Mouse (Mus musculus): ENCODE data around the gene Dusp3. TPM values are rescaled to one million over a fixed set of nuclear protein-coding genes. Genes with fewer than 3 reads are reported as not detected.

Dusp3 gene
- total and polyA plus RNA-seq, 2 experiments from 2014 or later: 36.3 to 44.1 TPM

DNA sequence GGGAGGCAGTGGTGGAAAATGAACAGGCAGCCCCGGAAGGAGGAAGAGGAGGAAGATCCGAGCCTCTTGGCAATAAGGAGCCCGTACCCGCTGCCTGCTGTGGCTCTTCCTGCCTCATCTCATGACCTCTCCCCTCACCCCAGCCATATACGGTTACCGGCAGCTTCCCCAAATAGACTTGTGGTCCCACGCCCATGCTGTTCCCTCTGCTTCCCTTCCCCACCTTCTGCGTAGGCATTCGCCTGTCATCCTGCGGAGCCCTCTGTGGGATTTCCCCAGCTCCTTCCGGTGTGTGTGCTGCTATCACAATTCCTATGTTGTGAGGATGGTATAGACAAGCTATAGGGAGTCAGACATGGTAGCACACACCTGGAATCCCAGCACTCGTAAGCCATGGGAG lies 5.0 kb downstream of the Dusp3 start:
- Histone ChIP-seq H3K4me3 (ENCODE audit: low read depth, low read length) (no peak overlapping the region), H3K4me2 (ENCODE audit: low read depth, low read length, poor library complexity, severe bottlenecking) (no peak overlapping the region), H3K27me3 (ENCODE audit: insufficient read depth, low read length) (no peaks in the 10 kb centered on the region), H3K27ac (ENCODE audit: low read depth, low read length) (no peak overlapping the region), H3K9ac (replicated peaks; ENCODE audit: low read length, poor library complexity, severe bottlenecking) (no peak overlapping the region), H3K4me1 (ENCODE audit: insufficient read depth, low read length) (peaks cover 8% of the 10 kb centered on the region; the same call in 1 of the 2 replicates), H3K9me3 (ENCODE audit: low read length) (no peaks in the 10 kb centered on the region), H3K36me3 (ENCODE audit: insufficient read depth, low read length) (peaks cover 20% of the 10 kb centered on the region; the same call in 1 of the 2 replicates)
- no peak for DNase-seq (ENCODE audit: low spot score)
- WGBS: 85% methylated on average over 12 of the region's 12 CpGs
- no peak for TF ChIP-seq CTCF (IDR thresholded peaks at IDR 0.05)
- no peak for ATAC-seq (ENCODE audit: low FRiP score)

DNA sequence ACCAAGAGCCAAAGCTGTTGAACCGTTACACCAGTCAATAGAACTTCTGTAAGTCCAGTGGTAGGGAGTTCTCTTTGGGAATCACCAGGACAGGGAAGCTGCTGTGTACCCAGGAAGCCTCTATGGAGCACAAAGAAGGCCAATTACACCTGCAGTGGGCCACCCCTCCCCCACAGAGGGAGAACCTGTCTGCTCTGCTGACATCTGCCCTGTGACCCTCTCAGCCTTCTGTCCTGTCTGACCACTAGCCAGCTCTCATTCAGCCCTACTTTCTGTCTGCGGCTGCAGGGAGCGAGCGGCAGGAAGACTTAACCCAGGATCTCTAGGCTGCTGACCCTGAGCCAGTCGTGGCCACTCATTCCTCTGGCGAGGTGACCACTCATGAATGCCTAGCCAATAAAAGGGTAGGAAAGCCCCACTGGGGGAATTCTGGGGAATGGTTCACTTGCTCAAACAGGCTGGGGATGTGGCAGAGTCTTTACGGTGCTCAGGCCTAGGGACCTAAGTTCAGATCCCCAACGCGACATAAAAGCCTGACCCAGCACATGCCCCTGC lies 6.1 kb downstream of the Dusp3 start:
- Histone ChIP-seq H3K36me3 (ENCODE audit: insufficient read depth, low read length) (peaks cover 21% of the 10 kb centered on the region; the same call in 1 of the 2 replicates), H3K4me3 (ENCODE audit: low read depth, low read length) (no peak overlapping the region), H3K27me3 (ENCODE audit: insufficient read depth, low read length) (no peaks in the 10 kb centered on the region), H3K4me1 (ENCODE audit: insufficient read depth, low read length) (peaks cover 8% of the 10 kb centered on the region; the same call in 1 of the 2 replicates), H3K9ac (replicated peaks; ENCODE audit: low read length, poor library complexity, severe bottlenecking) (no peak overlapping the region), H3K9me3 (ENCODE audit: low read length) (no peaks in the 10 kb centered on the region), H3K4me2 (ENCODE audit: low read depth, low read length, poor library complexity, severe bottlenecking) (no peak overlapping the region), H3K27ac (ENCODE audit: low read depth, low read length) (no peak overlapping the region)
- WGBS: 82% methylated on average over 9 of the region's 9 CpGs
- TF ChIP-seq CTCF (IDR thresholded peaks at IDR 0.05): no peak
- ATAC-seq (ENCODE audit: low FRiP score) (no peak), DNase-seq (ENCODE audit: low spot score) (no peak)

GRCm38 (mm10) chr11:101979140-101979539 lies 7.7 kb downstream of the Dusp3 start:
- 82% methylated on average over 5 of the region's 5 CpGs for WGBS

GRCm38 (mm10) chr11:101976949-101977348 lies 9.9 kb downstream of the Dusp3 start:
- H3K9ac ChIP-seq (replicated peaks; ENCODE audit: low read length, poor library complexity, severe bottlenecking): no peak overlapping the region
- ATAC-seq (ENCODE audit: low FRiP score) (no peak), DNase-seq (ENCODE audit: low spot score) (no peak)
- peaks cover 37% of the 10 kb centered on the region for H3K36me3 ChIP-seq (ENCODE audit: insufficient read depth, low read length)
- H3K4me2 ChIP-seq (ENCODE audit: low read depth, low read length, poor library complexity, severe bottlenecking): no peak overlapping the region
- H3K27ac ChIP-seq (ENCODE audit: low read depth, low read length): no peak overlapping the region
- WGBS: 95% methylated on average over 7 of the region's 7 CpGs
- H3K4me1 ChIP-seq (ENCODE audit: insufficient read depth, low read length): no peaks in the 10 kb centered on the region
- H3K27me3 ChIP-seq (ENCODE audit: insufficient read depth, low read length): no peaks in the 10 kb centered on the region
- H3K4me3 ChIP-seq (ENCODE audit: low read depth, low read length): no peak overlapping the region
- no peaks in the 10 kb centered on the region for H3K9me3 ChIP-seq (ENCODE audit: low read length)
- TF ChIP-seq CTCF (IDR thresholded peaks at IDR 0.05): peak; percentile 25; the same call in 1 of the 2 replicates

More at GRCm38 (mm10) chr11:101979140-101979539, 7.7 kb downstream of the Dusp3 start:
- Histone ChIP-seq H3K36me3 (ENCODE audit: insufficient read depth, low read length) (peaks cover 30% of the 10 kb centered on the region), H3K4me2 (ENCODE audit: low read depth, low read length, poor library complexity, severe bottlenecking) (no peak overlapping the region), H3K27ac (ENCODE audit: low read depth, low read length) (no peak overlapping the region), H3K9ac (replicated peaks; ENCODE audit: low read length, poor library complexity, severe bottlenecking) (no peak overlapping the region; the same call in 1 of the 2 replicates), H3K27me3 (ENCODE audit: insufficient read depth, low read length) (no peaks in the 10 kb centered on the region), H3K4me1 (ENCODE audit: insufficient read depth, low read length) (peaks cover 8% of the 10 kb centered on the region; the same call in 1 of the 2 replicates), H3K4me3 (ENCODE audit: low read depth, low read length) (no peak overlapping the region), H3K9me3 (ENCODE audit: low read length) (no peaks in the 10 kb centered on the region)
- ATAC-seq (ENCODE audit: low FRiP score): no peak
- TF ChIP-seq CTCF (IDR thresholded peaks at IDR 0.05): no peak
- DNase-seq (ENCODE audit: low spot score): no peak

DNA sequence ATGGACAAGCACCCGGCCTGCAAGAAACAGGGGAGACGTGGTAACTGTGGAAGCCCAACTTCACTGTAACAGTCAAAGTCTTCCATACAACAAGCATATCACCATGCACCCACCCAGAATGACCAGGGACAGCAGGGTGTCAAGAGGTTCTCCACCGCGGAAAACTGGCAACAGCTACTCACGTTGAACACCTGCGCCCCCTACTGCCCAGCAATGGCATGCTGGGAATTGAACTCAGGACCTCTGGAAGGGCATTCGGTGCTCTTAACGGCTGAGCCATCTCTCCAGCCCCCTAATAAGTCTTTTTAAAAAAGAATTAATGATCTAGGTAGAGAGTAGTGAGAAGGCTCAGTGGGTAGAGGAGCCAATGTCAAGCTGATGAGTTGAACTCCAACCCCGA lies 11.9 kb downstream of the Dusp3 start:
- DNase-seq (ENCODE audit: low spot score): no peak
- H3K27ac ChIP-seq (ENCODE audit: low read depth, low read length): no peak overlapping the region
- no peak for ATAC-seq (ENCODE audit: low FRiP score)
- H3K4me1 ChIP-seq (ENCODE audit: insufficient read depth, low read length): no peaks in the 10 kb centered on the region
- TF ChIP-seq CTCF (IDR thresholded peaks at IDR 0.05): peak; percentile 52
- WGBS: 58% methylated on average over 9 of the region's 9 CpGs
- no peaks in the 10 kb centered on the region for H3K27me3 ChIP-seq (ENCODE audit: insufficient read depth, low read length)
- no peaks in the 10 kb centered on the region for H3K9me3 ChIP-seq (ENCODE audit: low read length)
- H3K36me3 ChIP-seq (ENCODE audit: insufficient read depth, low read length): peaks cover 33% of the 10 kb centered on the region
- no peak overlapping the region for H3K4me2 ChIP-seq (ENCODE audit: low read depth, low read length, poor library complexity, severe bottlenecking)
- no peak overlapping the region for H3K4me3 ChIP-seq (ENCODE audit: low read depth, low read length)
- H3K9ac ChIP-seq (replicated peaks; ENCODE audit: low read length, poor library complexity, severe bottlenecking): no peak overlapping the region

- Histone ChIP-seq H3K4me2 (ENCODE audit: low read depth, low read length, poor library complexity, severe bottlenecking) (no peak overlapping the region), H3K4me1 (ENCODE audit: insufficient read depth, low read length) (no peaks in the 10 kb centered on the region), H3K27ac (ENCODE audit: low read depth, low read length) (no peak overlapping the region), H3K9me3 (ENCODE audit: low read length) (no peaks in the 10 kb centered on the region), H3K27me3 (ENCODE audit: insufficient read depth, low read length) (no peaks in the 10 kb centered on the region), H3K36me3 (ENCODE audit: insufficient read depth, low read length) (peaks cover 28% of the 10 kb centered on the region), H3K9ac (replicated peaks; ENCODE audit: low read length, poor library complexity, severe bottlenecking) (no peak overlapping the region), H3K4me3 (ENCODE audit: low read depth, low read length) (no peak overlapping the region)
- ATAC-seq (ENCODE audit: low FRiP score): no peak
- TF ChIP-seq CTCF (IDR thresholded peaks at IDR 0.05): no peak
- DNase-seq (ENCODE audit: low spot score): no peak
- 58% methylated on average over 6 of the region's 6 CpGs for WGBS
These were observed 12.6 kb downstream of the Dusp3 start for GRCm38 (mm10) chr11:101974181-101974580.

All from midbrain, postnatal 0 days (tissue).